Mouse (Mus musculus) heart, embryonic 15.5 days (tissue): Measurements from ENCODE around the gene Csnk2a2. TPM values are rescaled to one million over a fixed set of nuclear protein-coding genes. Genes with fewer than 3 reads are reported as not detected.

Experiments used
- ATAC-seq: fragments of 200-750 bp; cut with Nextera tagmentation; replicated peaks from 2 replicates; pipeline ENCODE4 v1.8.0; 2017; ENCODE audit warnings: low read depth, moderate TSS enrichment; ENCODE audit not compliant: insufficient number of reproducible peaks, insufficient read depth, low FRiP score
- H3K27ac ChIP-seq: fragments of 300-500 bp; sonication (generic); 2 replicates; pipeline ENCODE4 v1.5.1; 2015; ENCODE audit warnings: mild to moderate bottlenecking, inconsistent platforms
- H3K27me3 ChIP-seq: fragments of 300-500 bp; sonication (generic); 2 replicates; pipeline ENCODE4 v1.6.1; 2015; ENCODE audit warnings: inconsistent platforms
- H3K36me3 ChIP-seq: fragments of 300-500 bp; sonication (generic); 2 replicates; pipeline ENCODE4 v1.6.1; 2015; ENCODE audit warnings: mild to moderate bottlenecking, inconsistent platforms
- H3K4me1 ChIP-seq: fragments of 300-500 bp; sonication (generic); replicated peaks from 2 replicates; pipeline ENCODE4 v1.6.1; 2015; ENCODE audit warnings: inconsistent platforms
- H3K4me2 ChIP-seq: fragments of 300-500 bp; sonication (generic); 2 replicates; pipeline ENCODE4 v1.6.1; 2015; ENCODE audit warnings: inconsistent platforms, mild to moderate bottlenecking, moderate library complexity
- H3K4me3 ChIP-seq: fragments of 300-500 bp; sonication (generic); 2 replicates; pipeline ENCODE4 v1.5.1; 2015; ENCODE audit warnings: mild to moderate bottlenecking, inconsistent platforms
- H3K9ac ChIP-seq: fragments of 300-500 bp; sonication (generic); 2 replicates; pipeline ENCODE4 v1.6.1; 2015; ENCODE audit warnings: mild to moderate bottlenecking, inconsistent platforms
- H3K9me3 ChIP-seq: fragments of 300-500 bp; sonication (generic); replicated peaks from 2 replicates; pipeline ENCODE4 v1.6.1; 2016; ENCODE audit warnings: inconsistent platforms
- whole genome bisulfite sequencing: fragments of 180-500 bp; shearing (Covaris S2); methylation state at CpG from one replicate; pipeline ENCODE4 v1.1.7; 2015; ENCODE audit warnings: mixed read lengths; 5-methylcytosine and 5-hydroxymethylcytosine counted together
- polyA plus RNA-seq: library from polyadenylated mRNA; unstranded; fragments of >200 nt; fragmentation: Nextera tagmentation; extraction: Ambion mirVana; gene quantifications from 2 replicates; pipeline ENCODE4 v1.2.1, GENCODE M21; 2015

Gene Csnk2a2
- polyA plus RNA-seq, 1 experiment from 2014 or later, result 4.8 TPM

- H3K27me3 ChIP-seq, result no peaks in the 10 kb centered on the region
- no peak overlapping the region for H3K27ac ChIP-seq
- H3K36me3 ChIP-seq, result peaks cover 71% of the 10 kb centered on the region
- 95% methylated on average over 4 of the region's 4 CpGs for WGBS
- no peaks in the 10 kb centered on the region for H3K9me3 ChIP-seq
- no peak overlapping the region for H3K9ac ChIP-seq
- no peak overlapping the region for H3K4me3 ChIP-seq
- no peak for ATAC-seq
- no peak overlapping the region for H3K4me2 ChIP-seq
- H3K4me1 ChIP-seq, result peaks cover 4% of the 10 kb centered on the region; the same call in 1 of the 2 replicates
These were observed 19.8 kb downstream of the Csnk2a2 start for GRCm38 (mm10) chr8:95470008-95470407.

- Histone ChIP-seq H3K4me2 (no peak overlapping the region), H3K9ac (no peak overlapping the region), H3K27ac (no peak overlapping the region), H3K9me3 (no peaks in the 10 kb centered on the region), H3K4me1 (peaks cover 4% of the 10 kb centered on the region; the same call in 1 of the 2 replicates), H3K36me3 (peaks cover 70% of the 10 kb centered on the region), H3K4me3 (no peak overlapping the region), H3K27me3 (no peaks in the 10 kb centered on the region)
- WGBS, result 92% methylated on average over 3 of the region's 3 CpGs
- no peak for ATAC-seq
These were observed 20.8 kb downstream of the Csnk2a2 start for GRCm38 (mm10) chr8:95468995-95469394.

GRCm38 (mm10) chr8:95466543-95466942 is 23.3 kb downstream of the Csnk2a2 start:
- Histone ChIP-seq H3K4me3 (no peak overlapping the region), H3K9ac (no peak overlapping the region), H3K4me1 (peaks cover 4% of the 10 kb centered on the region; the same call in 1 of the 2 replicates), H3K27ac (no peak overlapping the region), H3K4me2 (no peak overlapping the region), H3K27me3 (no peaks in the 10 kb centered on the region), H3K36me3 (peaks cover 61% of the 10 kb centered on the region), H3K9me3 (no peaks in the 10 kb centered on the region)
- 53% methylated on average over 2 of the region's 2 CpGs for WGBS
- ATAC-seq, result no peak

- no peak overlapping the region for H3K4me2 ChIP-seq
- peaks cover 66% of the 10 kb centered on the region for H3K36me3 ChIP-seq
- H3K27me3 ChIP-seq, result no peaks in the 10 kb centered on the region
- WGBS, result 59% methylated on average over 8 of the region's 8 CpGs
- H3K27ac ChIP-seq, result no peak overlapping the region
- no peak for ATAC-seq
- no peaks in the 10 kb centered on the region for H3K9me3 ChIP-seq
- H3K4me1 ChIP-seq, result no peaks in the 10 kb centered on the region
- no peak overlapping the region for H3K4me3 ChIP-seq
- H3K9ac ChIP-seq, result no peak overlapping the region
These were observed 37.3 kb downstream of the Csnk2a2 start for GRCm38 (mm10) chr8:95452518-95452917.

DNA sequence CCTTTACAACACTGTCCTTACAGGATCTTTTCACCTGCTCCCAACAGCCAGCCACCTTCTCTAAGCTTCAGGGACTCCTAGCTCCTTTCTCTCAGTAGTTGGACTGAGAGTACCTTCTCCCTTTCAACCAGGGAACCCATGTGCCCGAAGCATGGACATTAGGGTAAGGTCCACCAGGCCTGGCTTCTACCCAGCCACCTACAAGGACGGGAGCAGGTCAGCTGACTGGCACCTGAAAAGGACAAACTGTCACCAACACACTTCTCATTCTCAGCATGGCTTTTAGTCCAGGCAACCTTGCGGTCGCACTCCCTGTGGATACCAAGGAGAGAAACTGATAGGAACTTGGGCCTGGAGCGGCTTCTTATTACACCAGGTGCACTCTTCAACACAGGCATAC is 39.6 kb downstream of the Csnk2a2 start:
- Histone ChIP-seq H3K9me3 (no peaks in the 10 kb centered on the region), H3K27me3 (no peaks in the 10 kb centered on the region), H3K36me3 (peaks cover 45% of the 10 kb centered on the region), H3K27ac (no peak overlapping the region), H3K4me3 (no peak overlapping the region), H3K9ac (no peak overlapping the region), H3K4me1 (no peaks in the 10 kb centered on the region), H3K4me2 (no peak overlapping the region)
- ATAC-seq, result no peak
- 87% methylated on average over 5 of the region's 5 CpGs for WGBS

- no peak overlapping the region for H3K27ac ChIP-seq
- H3K4me3 ChIP-seq, result no peak overlapping the region
- H3K36me3 ChIP-seq, result peaks cover 19% of the 10 kb centered on the region
- ATAC-seq, result no peak
- no peaks in the 10 kb centered on the region for H3K9me3 ChIP-seq
- no peaks in the 10 kb centered on the region for H3K4me1 ChIP-seq
- WGBS, result 87% methylated on average over 7 of the region's 7 CpGs
- no peak overlapping the region for H3K9ac ChIP-seq
- no peaks in the 10 kb centered on the region for H3K27me3 ChIP-seq
- no peak overlapping the region for H3K4me2 ChIP-seq
These were observed 42.2 kb downstream of the Csnk2a2 start for GRCm38 (mm10) chr8:95447661-95448060.

DNA sequence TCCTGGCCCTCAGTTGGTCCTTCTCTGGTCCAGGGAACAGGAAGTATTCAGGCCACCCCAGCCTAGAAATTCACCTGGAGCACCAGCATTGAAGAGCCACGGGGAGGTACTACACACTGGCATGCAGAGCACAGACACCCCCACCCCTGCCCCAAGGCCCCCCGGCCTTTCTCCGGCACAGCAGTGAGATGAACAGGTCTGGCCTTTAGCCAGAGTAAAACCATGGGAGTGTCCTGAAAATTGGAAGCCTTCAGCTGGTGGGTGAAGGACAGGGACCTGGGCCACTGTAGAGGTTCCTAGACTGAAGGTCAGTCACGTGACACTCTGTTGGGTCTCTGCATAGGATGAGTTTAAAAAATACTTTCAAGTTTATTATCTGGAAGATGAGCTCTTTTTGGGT is 44.8 kb downstream of the Csnk2a2 start:
- Histone ChIP-seq H3K9me3 (no peaks in the 10 kb centered on the region), H3K9ac (no peak overlapping the region), H3K4me3 (no peak overlapping the region), H3K27me3 (no peaks in the 10 kb centered on the region), H3K4me2 (no peak overlapping the region), H3K27ac (no peak overlapping the region), H3K36me3 (0 out of 2 replicates have a peak, but pooled peaks cover 2% of the 10 kb centered on the region), H3K4me1 (no peaks in the 10 kb centered on the region)
- ATAC-seq, result no peak
- 75% methylated on average over 4 of the region's 4 CpGs for WGBS

DNA sequence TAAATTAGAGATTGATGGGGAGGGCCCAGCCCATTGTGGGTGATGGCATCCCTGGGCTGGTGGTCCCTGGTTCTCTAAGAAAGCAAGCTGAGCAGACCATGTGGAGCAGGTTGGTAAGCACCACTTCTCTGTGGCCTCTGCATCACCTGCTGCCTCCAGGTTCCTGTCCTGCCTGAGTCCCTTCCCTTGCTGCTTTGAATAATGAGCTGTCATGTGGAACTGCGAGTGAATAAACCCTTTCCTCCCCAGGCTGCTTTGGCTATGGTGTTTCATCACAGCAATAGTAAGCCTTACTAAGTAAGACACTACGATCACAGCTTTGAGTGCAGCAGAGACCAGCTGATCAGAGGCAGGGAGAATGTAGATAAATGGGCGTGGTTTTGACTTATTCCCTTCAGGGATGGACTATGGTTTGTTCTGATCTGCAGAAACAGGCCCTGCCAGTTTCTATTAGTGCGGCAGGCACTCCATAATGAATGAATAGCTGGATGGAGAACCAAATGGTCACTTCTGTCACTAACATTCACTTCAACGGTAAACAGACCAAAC is 48.3 kb downstream of the Csnk2a2 start:
- no peak for ATAC-seq
- no peak overlapping the region for H3K27ac ChIP-seq

GRCm38 (mm10) chr8:95440168-95440709 is 49.6 kb downstream of the Csnk2a2 start:
- no peak for ATAC-seq
- no peak overlapping the region for H3K4me3 ChIP-seq
- H3K36me3 ChIP-seq, result no peaks in the 10 kb centered on the region
- 74% methylated on average over 5 of the region's 5 CpGs for WGBS
- no peak overlapping the region for H3K4me2 ChIP-seq
- peaks cover 4% of the 10 kb centered on the region for H3K4me1 ChIP-seq
- no peak overlapping the region for H3K9ac ChIP-seq
- H3K27ac ChIP-seq, result no peak overlapping the region
- no peaks in the 10 kb centered on the region for H3K27me3 ChIP-seq
- no peaks in the 10 kb centered on the region for H3K9me3 ChIP-seq

More for the DNA sequence above, 48.3 kb downstream of the Csnk2a2 start:
- no peak overlapping the region for H3K9ac ChIP-seq
- H3K27me3 ChIP-seq, result no peaks in the 10 kb centered on the region
- peaks cover 4% of the 10 kb centered on the region for H3K4me1 ChIP-seq
- H3K4me3 ChIP-seq, result no peak overlapping the region
- H3K9me3 ChIP-seq, result no peaks in the 10 kb centered on the region
- 59% methylated on average over 5 of the region's 5 CpGs for WGBS
- H3K4me2 ChIP-seq, result no peak overlapping the region
- no peaks in the 10 kb centered on the region for H3K36me3 ChIP-seq

DNA sequence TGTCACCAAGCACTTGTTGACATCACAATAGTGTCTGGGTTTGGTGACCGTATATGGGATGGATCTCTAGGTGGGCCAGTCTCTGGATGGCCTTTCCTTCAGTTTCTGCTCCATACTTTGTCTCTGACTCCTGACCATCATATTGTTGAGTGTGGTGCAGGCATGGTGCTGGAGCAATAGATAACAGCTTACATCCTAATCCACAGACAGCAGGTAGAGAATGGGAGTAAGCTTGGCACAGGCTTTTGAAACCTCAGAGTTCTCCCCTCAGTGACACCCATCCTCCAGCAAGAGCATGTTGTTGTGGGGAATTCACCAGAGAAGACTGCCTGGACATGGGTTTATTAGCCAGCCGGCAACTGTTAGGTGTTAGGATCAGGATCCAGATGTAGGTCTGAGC is 50.4 kb downstream of the Csnk2a2 start:
- no peak overlapping the region for H3K27ac ChIP-seq
- no peaks in the 10 kb centered on the region for H3K36me3 ChIP-seq
- H3K4me2 ChIP-seq, result no peak overlapping the region
- H3K4me3 ChIP-seq, result no peak overlapping the region
- peaks cover 4% of the 10 kb centered on the region for H3K4me1 ChIP-seq
- H3K9me3 ChIP-seq, result no peaks in the 10 kb centered on the region
- no peak for ATAC-seq
- 66% methylated on average over 2 of the region's 2 CpGs for WGBS
- H3K9ac ChIP-seq, result no peak overlapping the region
- H3K27me3 ChIP-seq, result no peaks in the 10 kb centered on the region

GRCm38 (mm10) chr8:95437341-95437992 is 52.4 kb downstream of the Csnk2a2 start:
- no peak for ATAC-seq
- Histone ChIP-seq H3K36me3 (no peaks in the 10 kb centered on the region), H3K4me1 (peaks cover 18% of the 10 kb centered on the region), H3K4me3 (no peak overlapping the region), H3K9ac (no peak overlapping the region), H3K4me2 (no peak overlapping the region), H3K9me3 (no peaks in the 10 kb centered on the region), H3K27ac (no peak overlapping the region), H3K27me3 (no peaks in the 10 kb centered on the region)
- 36% methylated on average over 5 of the region's 5 CpGs for WGBS

GRCm38 (mm10) chr8:95435930-95436329 is 53.9 kb downstream of the Csnk2a2 start:
- no peaks in the 10 kb centered on the region for H3K27me3 ChIP-seq
- no peak overlapping the region for H3K4me3 ChIP-seq
- no peaks in the 10 kb centered on the region for H3K9me3 ChIP-seq
- H3K4me2 ChIP-seq, result no peak overlapping the region
- no peak for ATAC-seq
- H3K27ac ChIP-seq, result no peak overlapping the region
- no peaks in the 10 kb centered on the region for H3K36me3 ChIP-seq
- H3K4me1 ChIP-seq, result peaks cover 31% of the 10 kb centered on the region
- H3K9ac ChIP-seq, result no peak overlapping the region
- 83% methylated on average over 3 of the region's 3 CpGs for WGBS
